Mouse (Mus musculus) cortical plate, adult 2 months (tissue): ENCODE measurements around the gene Isx.

Experiments
- CTCF ChIP-seq: fragments of 200-500 bp; IDR thresholded peaks from 2 replicates; pipeline ENCODE4 v1.5.1; 2011; ENCODE audit warnings: mild to moderate bottlenecking, control low read depth, low read length; ENCODE audit not compliant: insufficient read depth; ENCODE audit errors: extremely low read depth
- POLR2A ChIP-seq: fragments of 200-500 bp; IDR thresholded peaks from 2 replicates; pipeline ENCODE4 v1.6.1; 2011; ENCODE audit warnings: mild to moderate bottlenecking, low read length, control low read depth; ENCODE audit not compliant: insufficient read depth; ENCODE audit errors: extremely low read depth

GRCm38 (mm10) chr8:74878637-74879036, 5.7 kb downstream of the Isx start:
- TF ChIP-seq CTCF (no peak), POLR2A (no peak)
